Mouse (Mus musculus) ovary, postnatal 10 days (tissue): ENCODE measurements around the gene 4933430I17Rik.
"Not testable (repeated sequence)": the region's sequence is repeated elsewhere in the genome, so short reads cannot be mapped to it uniquely, and the experiment has no call there.

ENCODE experiments used
- DNase-seq: peaks from one replicate; pipeline ENCODE4 v3.0.0; 2022; ENCODE audit warnings: low spot score

4933430I17Rik gene

GRCm38 (mm10) chr4:62544801-62545200, 19.6 kb downstream of the 4933430I17Rik start:
- no peak for DNase-seq

DNA sequence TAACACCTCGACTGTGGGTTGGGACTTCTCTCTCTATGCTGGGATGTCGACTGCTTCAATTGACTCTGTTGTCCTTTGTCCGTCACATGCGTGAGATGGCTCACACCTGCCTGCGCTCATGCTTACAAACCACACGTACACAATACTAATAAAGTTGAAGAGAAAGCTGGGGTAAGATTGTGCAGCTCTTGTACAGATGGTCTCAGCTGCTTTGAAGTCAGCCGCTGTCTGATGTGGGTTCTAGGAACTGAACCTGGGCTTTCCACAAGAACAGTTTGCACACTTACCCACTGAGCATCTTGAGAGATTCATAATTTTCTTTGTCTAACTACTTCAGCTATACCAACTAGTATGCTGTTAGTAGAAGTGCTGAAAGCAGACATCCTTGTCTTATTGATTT, 26.8 kb downstream of the 4933430I17Rik start:
- DNase-seq: no peak

- DNase-seq: no peak
These were observed 32.3 kb downstream of the 4933430I17Rik start for GRCm38 (mm10) chr4:62557436-62557835.

DNA sequence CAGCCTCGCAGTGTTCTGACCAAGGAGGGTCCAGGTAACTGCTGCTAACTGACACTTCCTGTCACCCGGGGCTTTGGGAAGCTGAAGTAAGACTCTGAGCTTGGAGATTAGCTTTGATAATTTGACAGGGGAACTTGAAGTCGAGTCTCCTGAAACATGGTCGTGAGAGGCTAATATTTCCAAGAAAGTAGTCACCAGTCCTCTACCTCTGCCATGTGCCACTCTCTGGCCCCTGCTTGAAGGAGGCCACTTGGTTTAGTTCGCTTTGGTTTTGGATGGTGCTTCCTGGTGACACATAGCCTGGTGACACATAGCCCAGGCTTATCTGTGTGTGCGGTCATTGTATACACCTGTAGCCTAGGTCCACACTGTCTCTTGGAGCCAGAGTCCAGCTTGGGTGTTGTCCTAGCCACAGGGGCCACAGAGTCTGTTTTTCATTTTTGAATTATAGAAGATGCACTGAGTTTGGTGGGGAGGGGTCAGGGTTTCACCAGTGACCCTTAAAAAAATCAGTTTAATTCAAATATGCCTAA, 34.7 kb downstream of the 4933430I17Rik start, which contains the start of gene Rgs3:
TSS of gene Rgs3 (plus strand) at position 51 of the 533 bp plus-strand sequence.
- DNase-seq: no peak

GRCm38 (mm10) chr4:62560963-62561629, 35.9 kb downstream of the 4933430I17Rik start:
- peak; percentile 30 for DNase-seq

GRCm38 (mm10) chr4:62561630-62562001, 36.4 kb downstream of the 4933430I17Rik start:
- DNase-seq: no peak

GRCm38 (mm10) chr4:62562006-62562405, 36.8 kb downstream of the 4933430I17Rik start:
- DNase-seq: no peak

DNA sequence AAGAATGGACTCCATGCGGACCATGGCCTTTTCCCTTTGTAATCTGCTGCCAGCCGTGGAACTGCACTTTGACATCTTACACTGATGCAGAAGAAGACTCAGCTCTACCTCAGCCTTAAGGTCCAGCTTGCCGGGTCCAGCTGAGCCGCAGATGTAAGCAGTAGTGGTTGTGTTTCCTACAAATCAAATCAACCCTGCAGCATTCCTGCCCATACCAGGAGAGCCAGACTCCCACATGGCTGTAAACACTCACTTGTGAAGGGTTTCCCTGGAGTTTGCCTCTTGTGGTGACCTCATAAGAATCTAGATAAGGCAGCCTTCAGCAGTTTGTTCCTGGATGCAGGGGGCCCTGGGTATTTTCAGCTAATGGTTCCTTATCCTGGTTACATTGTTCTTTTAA, 41.4 kb downstream of the 4933430I17Rik start:
- DNase-seq: no peak

GRCm38 (mm10) chr4:62567696-62568095, 42.5 kb downstream of the 4933430I17Rik start:
- DNase-seq: no peak

GRCm38 (mm10) chr4:62568359-62568758, 43.2 kb downstream of the 4933430I17Rik start:
- DNase-seq: no peak

DNA sequence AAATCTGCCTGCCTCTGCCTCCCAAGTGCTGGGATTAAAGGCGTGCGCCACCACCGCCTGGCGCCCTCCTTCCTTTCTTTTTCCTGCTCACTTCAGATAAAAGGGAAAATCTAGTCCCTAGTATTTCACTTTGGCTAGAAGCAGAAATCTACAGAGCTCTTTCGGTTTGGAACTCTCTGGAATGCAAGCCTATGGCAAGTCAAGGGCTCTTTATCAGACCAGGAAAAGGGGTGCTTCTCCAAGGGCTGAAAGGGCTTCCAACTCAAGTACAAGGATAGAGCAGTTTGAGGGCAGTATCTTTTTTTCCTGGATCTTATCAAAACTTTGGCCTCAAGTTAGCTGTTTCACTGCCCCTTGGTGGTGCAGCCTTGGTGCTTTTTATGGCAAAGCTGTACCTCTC, 44.4 kb downstream of the 4933430I17Rik start:
- DNase-seq: no peak

DNA sequence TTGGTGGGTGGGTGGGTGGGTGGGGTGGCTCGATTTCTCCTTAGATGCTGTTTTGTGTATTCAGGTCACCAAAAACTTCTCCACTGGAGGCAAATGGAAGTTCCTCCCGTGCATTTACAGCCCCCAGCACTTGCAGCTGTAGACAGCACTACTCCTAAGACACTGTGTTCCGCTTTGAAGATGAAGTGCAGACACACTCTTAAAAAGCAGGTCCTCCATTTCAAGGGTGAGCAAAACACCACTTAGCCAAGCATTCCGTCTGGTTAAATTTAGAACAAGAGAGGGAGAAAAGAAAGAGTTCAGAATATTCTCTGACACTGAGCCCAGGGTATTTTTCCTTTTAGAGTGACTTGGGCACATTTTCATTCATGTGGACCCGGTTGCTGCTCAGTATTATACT, 44.9 kb downstream of the 4933430I17Rik start:
- DNase-seq: no peak

DNA sequence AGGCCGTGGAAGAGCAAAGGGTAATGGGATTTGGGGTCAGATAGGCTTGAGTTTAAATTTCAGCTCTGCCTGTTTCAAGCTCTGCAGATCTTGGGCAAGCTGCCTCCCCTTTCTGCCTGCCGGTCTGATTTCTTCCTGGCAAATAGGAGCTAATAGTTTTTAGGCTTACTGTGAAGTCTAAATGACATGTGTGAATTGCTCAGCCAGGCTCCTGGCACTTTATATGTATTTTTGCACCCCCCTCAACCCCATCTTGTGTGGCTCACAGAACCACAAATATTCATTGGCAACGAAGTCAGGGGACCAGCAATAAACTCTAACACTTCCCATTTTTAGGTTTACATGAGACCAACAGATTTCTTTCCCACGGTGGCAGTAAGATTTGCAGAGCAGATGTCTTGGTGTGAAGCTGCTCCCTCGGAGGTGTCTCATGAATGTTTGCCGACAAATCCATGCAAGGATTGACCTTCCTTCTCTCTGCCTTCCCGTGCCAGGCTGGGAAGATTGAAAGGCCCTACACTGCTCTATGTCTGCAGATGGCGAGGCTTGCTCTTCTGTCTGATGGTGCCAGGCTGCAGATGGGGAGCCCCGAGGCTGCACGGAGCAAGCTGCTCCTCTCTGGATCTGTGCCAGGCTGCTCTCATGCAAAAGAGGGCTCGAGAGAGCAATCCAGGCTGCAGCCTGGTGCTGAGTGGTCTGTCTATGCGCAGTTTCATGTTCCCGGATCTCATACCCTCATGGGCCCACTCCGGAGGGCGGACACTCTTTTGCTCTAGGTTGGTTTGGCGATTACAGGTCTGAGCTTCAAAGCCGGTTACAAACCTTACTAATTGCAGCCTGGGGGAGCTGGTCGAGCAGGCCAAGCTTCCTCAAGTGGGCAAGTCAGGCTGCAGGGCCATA, 57.4 kb downstream of the 4933430I17Rik start:
- no peak for DNase-seq

GRCm38 (mm10) chr4:62583265-62584092, 58.3 kb downstream of the 4933430I17Rik start:
- DNase-seq: no peak

DNA sequence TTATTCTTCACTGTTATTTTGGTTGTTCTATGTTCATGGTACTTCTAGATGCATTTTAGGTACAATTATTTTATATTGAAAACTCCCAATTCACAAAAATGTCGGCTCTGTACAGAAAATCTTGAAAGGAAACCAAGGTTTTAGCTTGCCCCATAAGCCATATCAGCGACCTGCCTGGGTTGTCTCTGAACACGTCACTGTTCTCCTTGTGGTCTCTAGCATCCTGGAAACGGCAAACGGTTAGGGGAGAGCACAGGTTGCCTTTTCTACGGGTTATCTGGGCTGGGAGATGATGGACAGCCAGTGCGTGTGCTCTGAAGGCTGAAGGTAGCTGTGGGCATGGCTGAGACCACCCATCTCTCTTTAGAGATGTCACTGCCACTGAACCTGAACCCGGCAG, 61.9 kb downstream of the 4933430I17Rik start:
- DNase-seq: no peak

- no peak for DNase-seq
These were observed 65.7 kb downstream of the 4933430I17Rik start for GRCm38 (mm10) chr4:62590878-62591277.

DNA sequence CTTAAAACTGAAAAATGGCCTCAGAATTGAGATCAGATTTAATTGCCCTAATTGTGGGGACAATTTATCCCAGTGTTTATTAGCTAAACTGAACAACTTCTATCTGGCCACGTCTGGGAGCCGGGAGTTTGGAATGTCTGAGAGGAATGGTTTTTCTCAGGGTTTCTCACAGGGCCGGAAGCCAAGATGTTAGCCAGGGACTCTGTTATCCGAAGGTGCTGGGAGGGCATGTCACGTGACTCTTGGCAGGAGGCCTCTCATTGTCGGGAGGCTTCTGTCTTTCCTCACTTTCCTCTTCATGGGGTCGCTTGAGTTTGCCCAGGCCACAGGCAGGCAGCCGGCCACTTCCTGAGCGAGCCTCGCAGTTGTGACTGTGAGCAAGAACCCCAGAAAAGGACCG, 66.2 kb downstream of the 4933430I17Rik start:
- no peak for DNase-seq

GRCm38 (mm10) chr4:62593546-62594240, 68.5 kb downstream of the 4933430I17Rik start:
- not testable (repeated sequence) for DNase-seq

DNA sequence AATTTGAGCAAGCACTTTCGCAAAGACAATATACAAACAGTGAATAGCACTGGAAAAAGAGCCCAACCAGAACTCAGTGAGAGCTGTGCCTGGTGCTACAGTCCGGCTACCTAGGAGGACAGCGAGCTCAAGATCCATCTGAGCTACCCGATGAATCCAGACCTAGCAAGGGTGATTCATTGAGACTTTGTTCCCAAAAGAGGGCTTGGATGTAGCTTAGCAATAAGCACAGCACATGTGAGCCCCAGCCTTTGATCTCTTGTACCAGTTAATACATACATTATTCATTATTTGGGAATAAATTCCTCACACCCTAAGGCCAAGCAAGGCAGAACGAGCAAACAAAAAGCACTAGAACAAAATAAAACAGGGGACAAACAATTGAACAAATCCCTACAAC, 69.3 kb downstream of the 4933430I17Rik start:
- DNase-seq: no peak

GRCm38 (mm10) chr4:62596051-62596450, 70.9 kb downstream of the 4933430I17Rik start:
- DNase-seq: no peak
